Mouse (Mus musculus): ENCODE measurements at regions not wholly inside any gene's neighbourhood (a gene's known extent, or its start where the extent isn't known, plus 50 kb on each side); places are given as distances from the start of the nearest gene placed in this dataset.

DNA sequence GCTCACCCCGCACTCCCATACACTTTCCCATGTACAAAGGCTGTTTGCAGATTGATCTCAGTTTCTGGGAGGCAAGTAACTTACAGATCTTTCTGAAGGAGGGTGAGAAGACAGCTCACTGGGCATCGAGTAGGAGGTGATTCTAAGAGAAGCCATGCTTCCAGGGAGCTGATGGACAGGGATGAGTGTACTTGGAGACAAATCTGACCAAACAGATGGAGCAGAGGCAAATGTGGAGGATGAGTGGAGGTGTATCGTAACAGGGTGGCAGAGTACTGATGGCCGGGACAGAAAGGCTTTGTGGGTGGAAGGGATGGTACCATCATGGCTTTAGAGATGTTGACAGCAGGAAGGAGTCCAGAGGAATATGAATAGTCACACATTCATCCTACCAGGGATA is 212.4 kb downstream of the Fam84a start:
- Histone ChIP-seq H3K4me2 (ENCODE audit: low read depth) (no peak overlapping the region), H3K4me3 (ENCODE audit: low read depth, low read length) (no peak overlapping the region), H3K9me3 (ENCODE audit: low read length) (no peaks in the 10 kb centered on the region), H3K27ac (ENCODE audit: low read depth, low read length) (no peak overlapping the region), H3K27me3 (ENCODE audit: insufficient read depth, low read length) (no peaks in the 10 kb centered on the region), H3K9ac (no peak overlapping the region), H3K36me3 (ENCODE audit: insufficient read depth) (no peaks in the 10 kb centered on the region), H3K4me1 (ENCODE audit: insufficient read depth) (no peaks in the 10 kb centered on the region)
- WGBS, result 91% methylated on average over 4 of the region's 4 CpGs
- no peak for TF ChIP-seq CTCF (IDR thresholded peaks at IDR 0.05; ENCODE audit: low read depth)
- ATAC-seq (no peak), DNase-seq (no peak)

- ATAC-seq (no peak), DNase-seq (no peak)
- Histone ChIP-seq H3K4me1 (ENCODE audit: insufficient read depth) (no peaks in the 10 kb centered on the region), H3K36me3 (ENCODE audit: insufficient read depth) (no peaks in the 10 kb centered on the region), H3K4me2 (ENCODE audit: low read depth) (no peak overlapping the region), H3K4me3 (ENCODE audit: low read depth, low read length) (no peak overlapping the region), H3K27me3 (ENCODE audit: insufficient read depth, low read length) (no peaks in the 10 kb centered on the region), H3K9ac (no peak overlapping the region), H3K27ac (ENCODE audit: low read depth, low read length) (no peak overlapping the region), H3K9me3 (ENCODE audit: low read length) (no peaks in the 10 kb centered on the region)
- TF ChIP-seq CTCF (IDR thresholded peaks at IDR 0.05; ENCODE audit: low read depth), result no peak
- 76% methylated on average over 1 of the region's 1 CpGs for WGBS
Measured at GRCm38 (mm10) chr12:13921066-13921465, 230.8 kb downstream of the Fam84a start.

DNA sequence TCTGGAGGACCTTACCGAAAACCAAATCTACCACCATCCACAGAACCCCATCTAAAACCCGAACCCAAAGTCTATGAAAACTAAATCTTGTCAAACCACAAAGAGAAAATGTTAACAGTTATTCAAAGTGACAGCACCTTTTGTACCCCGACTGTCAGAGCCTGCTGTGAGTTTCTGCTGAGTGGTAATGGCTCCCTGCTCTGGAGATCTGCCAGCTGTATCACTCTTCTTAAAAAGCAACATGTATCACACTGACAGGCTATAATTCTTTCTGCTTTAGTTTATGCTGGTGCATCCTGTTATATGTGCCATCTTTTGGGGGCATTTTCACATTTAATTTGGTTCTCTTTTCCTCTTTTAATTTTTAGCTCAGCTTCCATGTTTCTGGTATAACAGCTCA is 268.5 kb downstream of the Fam84a start:
- 36% methylated on average over 3 of the region's 3 CpGs for WGBS
- Histone ChIP-seq H3K9ac (no peak overlapping the region), H3K27ac (ENCODE audit: low read depth, low read length) (no peak overlapping the region), H3K4me2 (ENCODE audit: low read depth) (no peak overlapping the region), H3K27me3 (ENCODE audit: insufficient read depth, low read length) (no peaks in the 10 kb centered on the region), H3K4me3 (ENCODE audit: low read depth, low read length) (no peak overlapping the region), H3K4me1 (ENCODE audit: insufficient read depth) (no peaks in the 10 kb centered on the region), H3K36me3 (ENCODE audit: insufficient read depth) (no peaks in the 10 kb centered on the region), H3K9me3 (ENCODE audit: low read length) (no peaks in the 10 kb centered on the region)
- no peak for TF ChIP-seq CTCF (IDR thresholded peaks at IDR 0.05; ENCODE audit: low read depth)
- peak; percentile 32; the same call in 1 of the 2 replicates for ATAC-seq
- DNase-seq, result peak; percentile 30

GRCm38 (mm10) chr12:13869161-13869560 is 282.7 kb downstream of the Fam84a start:
- ATAC-seq, result no peak
- Histone ChIP-seq H3K27ac (ENCODE audit: low read depth, low read length) (no peak overlapping the region), H3K36me3 (ENCODE audit: insufficient read depth) (no peaks in the 10 kb centered on the region), H3K4me1 (ENCODE audit: insufficient read depth) (no peaks in the 10 kb centered on the region), H3K27me3 (ENCODE audit: insufficient read depth, low read length) (no peaks in the 10 kb centered on the region), H3K9ac (no peak overlapping the region), H3K4me3 (ENCODE audit: low read depth, low read length) (no peak overlapping the region), H3K4me2 (ENCODE audit: low read depth) (no peak overlapping the region), H3K9me3 (ENCODE audit: low read length) (no peaks in the 10 kb centered on the region)
- no peak for TF ChIP-seq CTCF (IDR thresholded peaks at IDR 0.05; ENCODE audit: low read depth)
- DNase-seq, result no peak
- 77% methylated on average over 1 of the region's 1 CpGs for WGBS

DNA sequence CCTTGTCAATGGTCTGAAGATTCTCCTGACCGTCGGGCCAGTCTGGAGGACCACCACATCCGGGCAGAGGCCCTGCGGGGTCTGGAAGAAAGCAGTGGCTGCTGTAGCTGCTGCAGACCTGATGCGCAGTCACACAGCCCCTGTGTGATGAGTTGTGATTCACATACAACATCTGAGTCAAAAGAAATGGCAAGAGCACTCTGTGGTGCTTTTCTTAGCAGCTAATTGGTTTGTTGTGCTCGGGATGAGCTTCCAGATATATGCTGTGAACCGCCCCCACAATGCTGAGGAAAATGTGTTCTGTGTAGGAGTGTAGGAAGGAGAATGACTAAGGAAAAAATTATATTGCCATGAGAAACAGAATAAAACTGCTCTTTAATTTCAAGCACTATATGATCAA is 290.6 kb downstream of the Fam84a start:
- H3K4me3 ChIP-seq (ENCODE audit: low read depth, low read length), result no peak overlapping the region
- no peaks in the 10 kb centered on the region for H3K9me3 ChIP-seq (ENCODE audit: low read length)
- ATAC-seq, result peak; percentile 54
- no peaks in the 10 kb centered on the region for H3K4me1 ChIP-seq (ENCODE audit: insufficient read depth)
- 85% methylated on average over 7 of the region's 7 CpGs for WGBS
- H3K4me2 ChIP-seq (ENCODE audit: low read depth), result no peak overlapping the region
- no peak overlapping the region for H3K9ac ChIP-seq
- TF ChIP-seq CTCF (IDR thresholded peaks at IDR 0.05; ENCODE audit: low read depth), result no peak
- DNase-seq, result peak; percentile 2
- no peaks in the 10 kb centered on the region for H3K36me3 ChIP-seq (ENCODE audit: insufficient read depth)
- no peak overlapping the region for H3K27ac ChIP-seq (ENCODE audit: low read depth, low read length)
- no peaks in the 10 kb centered on the region for H3K27me3 ChIP-seq (ENCODE audit: insufficient read depth, low read length)

DNA sequence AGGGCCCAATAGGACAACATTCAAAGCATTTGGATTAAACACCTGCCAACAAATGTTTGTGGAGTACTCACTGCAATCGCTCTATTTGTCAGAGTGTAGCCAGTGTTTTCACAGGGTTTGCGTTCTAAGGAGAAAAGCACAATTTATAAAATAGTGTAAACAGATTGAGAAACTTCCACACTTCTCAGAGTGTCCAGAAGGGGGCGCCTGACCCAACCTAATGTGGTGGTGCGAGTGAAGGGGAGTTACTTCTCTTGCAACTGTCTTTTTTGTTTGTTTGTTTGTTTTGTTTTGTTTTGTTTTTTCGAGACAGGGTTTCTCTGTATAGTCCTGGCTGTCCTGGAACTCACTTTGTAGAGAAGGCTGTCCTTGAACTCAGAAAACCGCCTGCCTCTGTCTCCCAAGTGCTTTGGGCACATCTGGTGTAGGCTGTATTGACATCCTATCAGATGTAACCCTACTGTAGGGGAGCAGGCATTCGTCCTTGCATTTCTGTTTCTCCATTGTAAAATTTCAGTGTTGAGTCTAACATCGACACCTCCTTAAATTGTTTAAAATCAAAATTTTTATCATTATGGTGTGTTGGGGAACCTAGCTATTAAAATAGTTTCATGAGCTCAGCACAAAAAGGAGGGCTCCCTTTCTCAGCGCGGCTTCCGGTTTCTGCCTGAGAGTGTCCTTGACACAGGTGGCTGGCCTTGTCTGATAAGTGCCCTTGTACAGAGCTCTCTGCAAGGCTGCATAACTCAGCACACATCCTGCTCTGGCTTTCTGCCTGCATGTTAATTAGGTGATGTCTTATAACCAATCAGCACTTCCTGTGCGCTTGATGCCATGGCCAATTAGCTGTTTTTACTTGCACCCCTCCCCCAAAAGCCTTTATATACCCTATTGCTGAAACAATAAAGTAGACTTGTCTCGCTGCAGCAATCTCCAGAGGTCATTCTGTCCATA is 307.0 kb downstream of the Fam84a start:
- 40% methylated on average over 13 of the region's 13 CpGs for WGBS
- peak; percentile 65 for TF ChIP-seq CTCF (IDR thresholded peaks at IDR 0.05; ENCODE audit: low read depth)
- H3K9me3 ChIP-seq (ENCODE audit: low read length), result no peaks in the 10 kb centered on the region
- H3K4me1 ChIP-seq (ENCODE audit: insufficient read depth), result no peaks in the 10 kb centered on the region
- H3K36me3 ChIP-seq (ENCODE audit: insufficient read depth), result no peaks in the 10 kb centered on the region
- ATAC-seq (peak; percentile 80), DNase-seq (peak; percentile 51)
- no peak overlapping the region for H3K27ac ChIP-seq (ENCODE audit: low read depth, low read length)
- H3K9ac ChIP-seq, result no peak overlapping the region
- no peak overlapping the region for H3K4me2 ChIP-seq (ENCODE audit: low read depth)
- no peaks in the 10 kb centered on the region for H3K27me3 ChIP-seq (ENCODE audit: insufficient read depth, low read length)
- H3K4me3 ChIP-seq (ENCODE audit: low read depth, low read length), result no peak overlapping the region

DNA sequence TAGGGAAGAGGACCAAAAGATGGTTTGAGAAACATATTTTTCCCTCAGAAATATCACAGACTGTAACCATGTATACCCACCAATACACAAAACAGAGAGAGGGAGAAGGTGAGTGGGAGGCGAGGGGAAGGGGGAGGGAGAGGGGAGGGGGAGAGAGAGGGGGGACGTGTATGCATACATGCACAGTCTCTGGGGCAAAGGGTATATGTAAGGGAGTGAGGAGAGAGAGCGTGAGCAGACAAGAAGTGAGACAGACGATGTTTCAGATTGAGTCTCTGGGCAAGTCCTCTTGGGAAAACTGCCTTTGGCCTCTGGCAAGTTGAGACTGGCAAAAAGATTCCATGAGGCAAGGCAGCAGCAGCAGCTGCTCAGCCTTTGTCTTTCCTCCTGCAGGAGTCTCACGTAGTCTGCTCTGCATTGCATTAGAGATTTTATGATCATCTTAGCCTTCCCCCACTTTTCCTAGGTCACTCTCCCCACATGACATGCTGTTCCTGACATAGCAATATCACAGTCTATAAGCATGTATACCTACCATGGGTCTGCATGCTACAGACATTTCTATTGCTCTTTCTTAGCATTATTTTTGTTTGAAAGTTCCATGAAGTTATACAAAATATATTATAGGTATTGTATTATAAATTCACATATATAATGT is 308.3 kb downstream of the Fam84a start:
- Histone ChIP-seq H3K27ac (ENCODE audit: low read depth, low read length) (no peak overlapping the region), H3K4me2 (ENCODE audit: low read depth) (no peak overlapping the region), H3K27me3 (ENCODE audit: insufficient read depth, low read length) (no peaks in the 10 kb centered on the region), H3K9me3 (ENCODE audit: low read length) (no peaks in the 10 kb centered on the region), H3K4me1 (ENCODE audit: insufficient read depth) (no peaks in the 10 kb centered on the region), H3K9ac (no peak overlapping the region), H3K4me3 (ENCODE audit: low read depth, low read length) (no peak overlapping the region), H3K36me3 (ENCODE audit: insufficient read depth) (no peaks in the 10 kb centered on the region)
- 69% methylated on average over 5 of the region's 5 CpGs for WGBS
- ATAC-seq, result no peak
- no peak for TF ChIP-seq CTCF (IDR thresholded peaks at IDR 0.05; ENCODE audit: low read depth)
- DNase-seq, result no peak

Measured in forebrain, postnatal 0 days (tissue).